Mouse (Mus musculus): Measurements from ENCODE around the gene Snap29.

Gene Snap29

DNA sequence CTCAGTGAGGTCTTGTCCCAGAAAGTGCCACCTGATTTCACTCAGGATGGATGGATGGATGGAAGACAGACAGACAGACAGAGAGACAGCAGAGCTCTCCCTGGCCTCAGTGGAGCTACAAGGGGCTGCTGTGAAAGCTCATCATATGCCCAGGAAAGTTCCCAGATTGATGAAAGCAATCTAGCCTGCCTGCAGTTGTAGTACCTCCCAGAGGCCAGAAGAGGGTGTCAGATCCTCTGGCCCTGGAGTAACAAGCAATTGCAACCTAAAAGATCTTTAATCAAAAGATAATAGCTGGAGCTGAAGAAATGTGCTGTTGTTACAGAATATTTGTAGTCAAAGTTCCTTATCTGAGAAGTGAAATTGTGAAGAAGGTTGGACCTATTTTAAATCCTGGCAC lies 68.3 kb downstream of the Snap29 start:
- DNase-seq (ENCODE audit: low spot score in 2 of 2), result no peak

DNA sequence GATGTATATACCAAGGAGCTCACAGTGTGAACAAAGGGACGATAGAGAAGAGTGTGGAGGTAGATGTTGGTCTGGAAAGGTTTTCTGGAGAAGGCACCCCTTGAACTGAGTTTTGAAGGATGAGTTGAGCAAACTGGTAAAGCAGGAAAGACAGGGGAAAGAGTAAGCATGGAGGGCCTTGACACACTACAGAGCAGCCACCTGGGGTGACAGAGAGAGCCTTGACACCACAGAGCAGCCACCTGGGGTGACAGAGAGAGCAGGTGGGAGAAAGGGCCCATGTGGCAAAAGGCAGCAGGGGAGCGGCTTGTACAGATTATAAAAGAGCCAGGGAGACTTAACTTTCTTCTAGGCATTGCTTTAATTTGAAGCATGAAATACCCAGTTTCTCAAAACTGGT lies 69.0 kb downstream of the Snap29 start:
- no peak for DNase-seq (ENCODE audit: low spot score in 2 of 2)

DNA sequence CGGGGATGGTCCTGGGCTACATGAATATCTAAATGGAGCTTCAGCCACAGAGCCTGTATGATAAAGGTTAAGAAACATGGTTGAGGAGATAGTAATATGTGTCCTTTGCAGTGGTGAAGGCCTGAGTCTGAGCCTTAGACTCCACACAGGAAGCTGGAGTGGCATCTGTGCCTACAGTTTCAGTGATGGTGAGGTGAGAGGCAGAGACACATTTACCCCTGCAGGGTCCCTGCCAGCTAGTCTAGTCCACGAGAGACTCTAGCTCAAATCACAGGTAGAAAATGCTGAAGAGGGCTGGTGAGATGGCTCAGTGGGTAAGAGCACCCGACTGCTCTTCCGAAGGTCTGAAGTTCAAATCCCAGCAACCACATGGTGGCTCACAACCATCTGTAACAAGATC lies 69.5 kb downstream of the Snap29 start:
- DNase-seq (ENCODE audit: low spot score in 2 of 2), result no peak

DNA sequence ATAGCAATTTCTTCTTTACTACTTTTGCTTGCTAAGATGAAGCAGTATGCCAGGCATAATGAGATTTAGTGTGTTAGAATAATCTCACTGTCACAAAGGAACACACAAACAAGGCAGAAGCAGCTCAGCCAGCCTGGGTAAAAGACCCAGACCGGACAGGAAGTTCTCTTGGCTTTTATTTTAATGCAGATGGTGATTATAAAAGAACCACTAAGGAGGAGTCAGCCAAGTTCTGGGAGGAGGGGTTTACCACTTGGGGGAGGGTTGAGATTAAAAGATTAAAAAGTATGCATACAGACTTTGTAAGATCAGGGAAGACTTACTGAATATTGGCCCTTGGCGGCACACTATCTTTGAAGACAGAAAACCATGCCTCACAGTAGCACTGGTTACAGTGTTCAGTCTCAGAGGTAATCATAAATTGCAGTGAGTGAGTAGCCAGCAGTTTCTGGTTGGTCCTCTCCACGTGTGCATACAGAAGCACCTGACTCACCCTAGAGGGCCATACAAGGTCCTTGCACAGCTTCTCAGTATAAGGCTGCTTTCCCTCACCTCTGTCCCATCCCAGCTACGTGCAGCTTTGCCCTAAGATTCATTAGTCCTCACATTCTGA lies 72.7 kb downstream of the Snap29 start:
- DNase-seq (ENCODE audit: low spot score in 2 of 2), result no peak
